Mouse (Mus musculus): ENCODE measurements around the gene Tnp2. TPM values are rescaled to one million over a fixed set of nuclear protein-coding genes. Genes with fewer than 3 reads are reported as not detected.

Tnp2 gene
- polyA plus RNA-seq, 1 experiment from 2014 or later, result not detected

GRCm38 (mm10) chr16:10768821-10769220, 19.6 kb downstream of the Tnp2 start:
- Histone ChIP-seq H3K27me3 (replicated peaks; ENCODE audit: control insufficient read depth, insufficient read depth, low read length) (no peaks in the 10 kb centered on the region), H3K4me2 (ENCODE audit: low read length) (no peak overlapping the region), H3K4me3 (ENCODE audit: low read depth, low read length) (no peak overlapping the region), H3K9ac (ENCODE audit: low read length) (no peak overlapping the region), H3K4me1 (ENCODE audit: control insufficient read depth, insufficient read depth, low read length) (no peaks in the 10 kb centered on the region), H3K9me3 (replicated peaks; ENCODE audit: control insufficient read depth, low read length) (no peaks in the 10 kb centered on the region), H3K36me3 (ENCODE audit: control insufficient read depth, insufficient read depth, low read length) (no peaks in the 10 kb centered on the region), H3K27ac (ENCODE audit: low read depth, low read length) (no peak overlapping the region)
- 70% methylated on average over 9 of the region's 9 CpGs for WGBS
- no peak for DNase-seq (ENCODE audit: low spot score)
- no peak for ATAC-seq

DNA sequence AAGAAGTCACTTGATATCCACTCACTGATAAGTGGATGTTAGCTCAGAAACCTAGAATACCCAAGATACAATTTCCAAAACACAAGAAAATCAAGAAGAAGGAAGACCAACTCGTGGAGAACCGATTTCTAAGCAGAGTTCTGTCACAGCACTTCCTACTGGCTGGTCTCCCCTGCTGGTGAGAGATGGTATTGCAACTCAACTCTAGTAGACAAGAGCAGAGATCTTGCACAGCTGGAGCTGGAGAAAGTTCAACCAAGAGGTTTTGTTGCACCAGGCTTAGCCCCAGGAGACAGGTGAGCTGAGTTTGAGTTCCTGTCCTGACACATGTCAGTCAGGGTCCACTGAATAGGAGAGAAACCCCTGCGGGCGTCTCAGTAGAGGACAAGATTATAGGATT, 21.3 kb downstream of the Tnp2 start:
- Histone ChIP-seq H3K27ac (ENCODE audit: low read depth, low read length) (no peak overlapping the region), H3K9me3 (replicated peaks; ENCODE audit: control insufficient read depth, low read length) (no peaks in the 10 kb centered on the region), H3K4me3 (ENCODE audit: low read depth, low read length) (no peak overlapping the region), H3K36me3 (ENCODE audit: control insufficient read depth, insufficient read depth, low read length) (no peaks in the 10 kb centered on the region), H3K4me2 (ENCODE audit: low read length) (no peak overlapping the region), H3K9ac (ENCODE audit: low read length) (no peak overlapping the region), H3K4me1 (ENCODE audit: control insufficient read depth, insufficient read depth, low read length) (no peaks in the 10 kb centered on the region), H3K27me3 (replicated peaks; ENCODE audit: control insufficient read depth, insufficient read depth, low read length) (no peaks in the 10 kb centered on the region)
- ATAC-seq (no peak), DNase-seq (ENCODE audit: low spot score) (peak; percentile 78)
- WGBS, result 41% methylated on average over 4 of the region's 4 CpGs

- no peak overlapping the region for H3K4me3 ChIP-seq (ENCODE audit: low read depth, low read length)
- H3K27ac ChIP-seq (ENCODE audit: low read depth, low read length), result no peak overlapping the region
- DNase-seq (ENCODE audit: low spot score) (no peak), ATAC-seq (no peak)
- H3K27me3 ChIP-seq (replicated peaks; ENCODE audit: control insufficient read depth, insufficient read depth, low read length), result no peaks in the 10 kb centered on the region
- H3K4me1 ChIP-seq (ENCODE audit: control insufficient read depth, insufficient read depth, low read length), result no peaks in the 10 kb centered on the region
- H3K9ac ChIP-seq (ENCODE audit: low read length), result no peak overlapping the region
- no peak overlapping the region for H3K4me2 ChIP-seq (ENCODE audit: low read length)
- no peaks in the 10 kb centered on the region for H3K36me3 ChIP-seq (ENCODE audit: control insufficient read depth, insufficient read depth, low read length)
- H3K9me3 ChIP-seq (replicated peaks; ENCODE audit: control insufficient read depth, low read length), result no peaks in the 10 kb centered on the region
- 65% methylated on average over 2 of the region's 2 CpGs for WGBS
Measured at GRCm38 (mm10) chr16:10764323-10764722, 24.1 kb downstream of the Tnp2 start.

GRCm38 (mm10) chr16:10763540-10764264, 24.8 kb downstream of the Tnp2 start:
- 68% methylated on average over 6 of the region's 6 CpGs for WGBS
- DNase-seq (ENCODE audit: low spot score) (no peak), ATAC-seq (no peak)
- Histone ChIP-seq H3K4me2 (ENCODE audit: low read length) (no peak overlapping the region), H3K9me3 (replicated peaks; ENCODE audit: control insufficient read depth, low read length) (no peaks in the 10 kb centered on the region), H3K27me3 (replicated peaks; ENCODE audit: control insufficient read depth, insufficient read depth, low read length) (no peaks in the 10 kb centered on the region), H3K4me1 (ENCODE audit: control insufficient read depth, insufficient read depth, low read length) (no peaks in the 10 kb centered on the region), H3K9ac (ENCODE audit: low read length) (no peak overlapping the region), H3K4me3 (ENCODE audit: low read depth, low read length) (no peak overlapping the region), H3K27ac (ENCODE audit: low read depth, low read length) (no peak overlapping the region), H3K36me3 (ENCODE audit: control insufficient read depth, insufficient read depth, low read length) (no peaks in the 10 kb centered on the region)

- no peaks in the 10 kb centered on the region for H3K9me3 ChIP-seq (replicated peaks; ENCODE audit: control insufficient read depth, low read length)
- no peak overlapping the region for H3K9ac ChIP-seq (ENCODE audit: low read length)
- no peak overlapping the region for H3K27ac ChIP-seq (ENCODE audit: low read depth, low read length)
- H3K36me3 ChIP-seq (ENCODE audit: control insufficient read depth, insufficient read depth, low read length), result no peaks in the 10 kb centered on the region
- no peak overlapping the region for H3K4me2 ChIP-seq (ENCODE audit: low read length)
- no peaks in the 10 kb centered on the region for H3K4me1 ChIP-seq (ENCODE audit: control insufficient read depth, insufficient read depth, low read length)
- 71% methylated on average over 5 of the region's 5 CpGs for WGBS
- no peaks in the 10 kb centered on the region for H3K27me3 ChIP-seq (replicated peaks; ENCODE audit: control insufficient read depth, insufficient read depth, low read length)
- no peak for DNase-seq (ENCODE audit: low spot score)
- ATAC-seq, result no peak
- H3K4me3 ChIP-seq (ENCODE audit: low read depth, low read length), result no peak overlapping the region
Measured at GRCm38 (mm10) chr16:10762569-10763180, 25.8 kb downstream of the Tnp2 start.

DNA sequence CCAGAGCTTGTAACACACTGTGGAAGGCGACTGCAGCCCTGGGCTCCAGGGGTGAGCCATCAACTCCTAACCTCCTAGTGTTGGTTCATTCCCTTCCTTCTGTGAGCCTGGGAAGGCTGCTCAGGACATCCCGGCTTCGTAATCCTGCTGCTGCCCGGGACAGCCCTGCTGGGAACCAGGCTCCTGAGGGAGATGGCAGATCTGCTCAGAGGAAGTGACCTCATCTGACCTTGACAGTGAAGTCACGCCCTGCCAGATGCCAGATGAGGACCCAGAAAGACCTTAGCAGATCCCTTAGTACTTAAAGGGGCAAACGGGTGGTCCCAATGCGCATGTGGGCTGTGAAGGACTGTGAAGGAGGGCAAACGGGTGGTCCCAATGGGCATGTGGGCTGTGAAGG, 27.3 kb downstream of the Tnp2 start:
- no peak for DNase-seq (ENCODE audit: low spot score)
- no peak for ATAC-seq
- no peak overlapping the region for H3K4me2 ChIP-seq (ENCODE audit: low read length)

DNA sequence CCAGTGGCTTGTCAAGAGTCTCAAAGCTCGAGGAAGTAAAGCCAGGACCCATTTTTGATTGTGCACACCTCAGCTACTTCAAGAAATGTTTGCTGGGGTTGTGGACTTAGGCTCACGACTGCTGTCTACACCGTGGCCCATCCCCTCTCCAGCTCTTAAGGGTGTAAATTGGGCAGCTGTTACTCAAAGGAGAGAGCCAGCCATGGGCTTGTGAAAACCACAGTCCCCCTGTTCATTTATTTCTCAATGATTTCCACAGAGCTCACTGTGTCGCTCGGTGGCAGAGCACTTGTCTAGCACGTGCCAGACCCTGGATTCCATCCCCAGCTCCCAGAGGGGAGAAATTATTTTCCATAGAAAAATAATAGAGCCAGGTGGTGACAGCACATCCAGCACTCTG, 32.3 kb downstream of the Tnp2 start:
- DNase-seq (ENCODE audit: low spot score) (no peak), ATAC-seq (no peak)
- WGBS, result 68% methylated on average over 6 of the region's 6 CpGs

More for the DNA sequence above, 27.3 kb downstream of the Tnp2 start:
- Histone ChIP-seq H3K27me3 (replicated peaks; ENCODE audit: control insufficient read depth, insufficient read depth, low read length) (no peaks in the 10 kb centered on the region), H3K9me3 (replicated peaks; ENCODE audit: control insufficient read depth, low read length) (no peaks in the 10 kb centered on the region), H3K27ac (ENCODE audit: low read depth, low read length) (no peak overlapping the region), H3K9ac (ENCODE audit: low read length) (no peak overlapping the region), H3K36me3 (ENCODE audit: control insufficient read depth, insufficient read depth, low read length) (no peaks in the 10 kb centered on the region), H3K4me1 (ENCODE audit: control insufficient read depth, insufficient read depth, low read length) (no peaks in the 10 kb centered on the region), H3K4me3 (ENCODE audit: low read depth, low read length) (no peak overlapping the region)
- 82% methylated on average over 8 of the region's 8 CpGs for WGBS

DNA sequence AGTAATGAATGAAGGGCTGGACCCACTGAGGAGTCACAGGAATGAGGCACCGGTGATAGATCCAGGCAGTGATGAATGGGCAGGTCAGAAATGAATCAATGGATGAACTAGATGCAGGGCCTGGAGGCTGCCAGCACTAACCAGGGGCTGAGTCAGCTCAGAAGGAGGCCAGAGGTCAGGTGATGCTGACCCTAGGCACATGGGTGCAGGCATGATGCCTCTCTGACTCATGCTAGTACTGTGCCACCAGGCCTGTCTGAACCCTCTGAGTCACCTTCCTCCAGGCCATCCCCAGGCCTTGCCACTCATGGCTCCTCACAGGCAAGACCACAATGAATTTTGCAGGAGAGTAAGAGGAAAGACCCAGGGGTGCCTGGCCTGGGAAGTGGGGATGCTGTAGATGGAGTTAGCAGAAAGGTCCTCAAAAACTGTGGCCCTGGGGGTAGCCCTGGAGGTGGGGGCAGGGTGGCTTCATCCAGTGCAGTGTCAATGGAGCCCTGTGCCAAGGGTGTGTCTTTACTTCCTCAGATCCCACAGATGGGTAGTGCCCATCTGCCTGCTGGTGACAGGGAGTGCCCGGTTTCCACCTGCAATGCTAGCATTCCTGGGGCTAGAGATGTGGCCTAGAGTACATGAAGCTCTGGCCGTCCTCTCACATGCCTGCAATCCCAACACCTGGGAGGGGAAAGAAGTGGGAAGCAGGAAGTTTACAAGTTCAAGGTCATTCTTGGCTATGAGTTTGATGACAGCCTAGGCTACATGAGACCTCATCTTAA, 33.8 kb downstream of the Tnp2 start:
- H3K4me3 ChIP-seq (ENCODE audit: low read depth, low read length), result no peak overlapping the region

More for the DNA sequence above, 32.3 kb downstream of the Tnp2 start:
- Histone ChIP-seq H3K4me1 (ENCODE audit: control insufficient read depth, insufficient read depth, low read length) (no peaks in the 10 kb centered on the region), H3K4me2 (ENCODE audit: low read length) (no peak overlapping the region), H3K27ac (ENCODE audit: low read depth, low read length) (no peak overlapping the region), H3K9me3 (replicated peaks; ENCODE audit: control insufficient read depth, low read length) (no peaks in the 10 kb centered on the region), H3K4me3 (ENCODE audit: low read depth, low read length) (no peak overlapping the region), H3K27me3 (replicated peaks; ENCODE audit: control insufficient read depth, insufficient read depth, low read length) (no peaks in the 10 kb centered on the region), H3K36me3 (ENCODE audit: control insufficient read depth, insufficient read depth, low read length) (no peaks in the 10 kb centered on the region), H3K9ac (ENCODE audit: low read length) (no peak overlapping the region)

GRCm38 (mm10) chr16:10749824-10750223, 38.6 kb downstream of the Tnp2 start:
- H3K4me1 ChIP-seq (ENCODE audit: control insufficient read depth, insufficient read depth, low read length), result no peaks in the 10 kb centered on the region
- peak; percentile 72 for ATAC-seq
- H3K27me3 ChIP-seq (replicated peaks; ENCODE audit: control insufficient read depth, insufficient read depth, low read length), result no peaks in the 10 kb centered on the region
- H3K4me3 ChIP-seq (ENCODE audit: low read depth, low read length), result no peak overlapping the region
- H3K9me3 ChIP-seq (replicated peaks; ENCODE audit: control insufficient read depth, low read length), result no peaks in the 10 kb centered on the region
- H3K27ac ChIP-seq (ENCODE audit: low read depth, low read length), result no peak overlapping the region
- peak; percentile 56 for DNase-seq (ENCODE audit: low spot score)
- WGBS, result 49% methylated on average over 7 of the region's 7 CpGs
- H3K36me3 ChIP-seq (ENCODE audit: control insufficient read depth, insufficient read depth, low read length), result no peaks in the 10 kb centered on the region
- H3K9ac ChIP-seq (ENCODE audit: low read length), result no peak overlapping the region
- no peak overlapping the region for H3K4me2 ChIP-seq (ENCODE audit: low read length)

More for the DNA sequence above, 33.8 kb downstream of the Tnp2 start:
- ATAC-seq (no peak), DNase-seq (ENCODE audit: low spot score) (no peak)
- H3K4me1 ChIP-seq (ENCODE audit: control insufficient read depth, insufficient read depth, low read length), result no peaks in the 10 kb centered on the region
- no peaks in the 10 kb centered on the region for H3K36me3 ChIP-seq (ENCODE audit: control insufficient read depth, insufficient read depth, low read length)
- H3K27me3 ChIP-seq (replicated peaks; ENCODE audit: control insufficient read depth, insufficient read depth, low read length), result no peaks in the 10 kb centered on the region
- no peak overlapping the region for H3K4me2 ChIP-seq (ENCODE audit: low read length)
- H3K27ac ChIP-seq (ENCODE audit: low read depth, low read length), result no peak overlapping the region
- H3K9me3 ChIP-seq (replicated peaks; ENCODE audit: control insufficient read depth, low read length), result no peaks in the 10 kb centered on the region
- H3K9ac ChIP-seq (ENCODE audit: low read length), result no peak overlapping the region
- WGBS, result 90% methylated on average over 3 of the region's 3 CpGs

Data from forebrain, embryonic 14.5 days (tissue).